Mouse (Mus musculus): ENCODE data around the gene Tbc1d10a.
A peak's percentile ranks its signal among the peaks of the same experiment; 100 is the strongest.

Tbc1d10a gene

GRCm38 (mm10) chr11:4236546-4237067 lies 50.0 kb downstream of the Tbc1d10a start:
- no peak for DNase-seq (ENCODE audit: low read depth, low spot score)

GRCm38 (mm10) chr11:4237389-4237912 lies 50.9 kb downstream of the Tbc1d10a start:
- no peak for DNase-seq (ENCODE audit: low read depth, low spot score)

- DNase-seq (ENCODE audit: low read depth, low spot score): no peak
Measured at GRCm38 (mm10) chr11:4238167-4238566, 51.6 kb downstream of the Tbc1d10a start.

DNA sequence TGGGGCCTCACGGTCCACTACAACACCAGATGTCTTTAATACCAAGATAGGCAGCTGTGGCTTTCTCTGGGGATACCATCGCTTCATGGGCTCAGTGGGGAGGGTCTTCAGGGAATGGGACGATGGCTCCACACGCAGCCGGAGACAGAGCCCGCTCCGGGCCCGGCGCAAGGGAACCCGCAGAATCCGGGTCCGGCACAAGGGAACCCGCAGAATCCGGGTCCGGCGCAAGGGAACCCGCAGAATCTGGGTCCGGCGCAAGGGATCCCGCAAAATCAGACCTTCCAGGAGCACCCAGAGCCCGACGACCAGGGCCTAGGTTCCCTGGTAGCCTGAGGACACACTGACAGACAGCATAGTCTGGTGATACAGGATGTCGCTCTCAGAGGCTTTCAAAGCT lies 53.1 kb downstream of the Tbc1d10a start:
- DNase-seq (ENCODE audit: low read depth, low spot score): no peak

DNA sequence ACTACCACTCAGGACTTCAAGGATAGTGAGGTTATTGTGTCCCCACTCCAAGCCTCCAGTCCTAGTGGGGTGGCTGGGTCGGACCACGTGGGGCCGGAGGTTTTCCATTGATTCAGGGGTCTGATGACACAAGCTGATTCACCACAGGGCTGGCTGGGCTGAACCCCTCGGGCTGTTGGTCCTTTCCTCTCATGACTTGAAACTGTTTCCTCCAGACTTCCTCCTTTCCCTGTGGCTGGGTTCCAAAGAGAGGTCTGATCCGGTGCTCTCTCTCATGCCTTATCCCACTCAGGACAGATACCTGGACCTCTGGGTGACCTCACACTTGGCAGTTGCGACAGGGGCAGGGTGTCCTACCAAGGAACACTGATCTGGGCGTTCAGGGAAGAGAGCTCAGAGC lies 53.6 kb downstream of the Tbc1d10a start:
- no peak for DNase-seq (ENCODE audit: low read depth, low spot score)

DNA sequence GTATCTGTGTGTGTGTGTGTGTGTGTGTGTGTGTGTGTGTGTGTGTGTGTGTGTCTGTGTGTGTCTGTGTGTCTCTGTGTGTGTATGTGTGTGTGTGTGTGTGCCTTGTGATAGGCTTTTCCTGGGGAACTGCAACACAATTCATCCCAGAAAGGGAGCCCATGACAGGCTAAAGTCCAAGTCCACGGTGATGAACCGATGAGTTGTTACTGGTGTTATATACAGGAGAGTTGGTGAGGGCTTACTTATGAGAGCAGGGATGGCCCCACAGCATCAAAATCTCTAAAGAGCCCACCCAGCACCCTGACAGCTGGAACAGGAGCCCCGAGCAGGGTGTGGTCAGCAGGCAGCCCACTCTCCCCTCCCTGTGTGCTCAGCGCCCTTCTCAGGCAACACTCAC lies 54.6 kb downstream of the Tbc1d10a start:
- DNase-seq (ENCODE audit: low read depth, low spot score): no peak

GRCm38 (mm10) chr11:4246126-4246525 lies 59.5 kb downstream of the Tbc1d10a start:
- DNase-seq (ENCODE audit: low read depth, low spot score): no peak

GRCm38 (mm10) chr11:4246623-4247022 lies 60.0 kb downstream of the Tbc1d10a start:
- DNase-seq (ENCODE audit: low read depth, low spot score): no peak

GRCm38 (mm10) chr11:4247201-4247959 lies 60.8 kb downstream of the Tbc1d10a start:
- no peak for DNase-seq (ENCODE audit: low read depth, low spot score)

DNA sequence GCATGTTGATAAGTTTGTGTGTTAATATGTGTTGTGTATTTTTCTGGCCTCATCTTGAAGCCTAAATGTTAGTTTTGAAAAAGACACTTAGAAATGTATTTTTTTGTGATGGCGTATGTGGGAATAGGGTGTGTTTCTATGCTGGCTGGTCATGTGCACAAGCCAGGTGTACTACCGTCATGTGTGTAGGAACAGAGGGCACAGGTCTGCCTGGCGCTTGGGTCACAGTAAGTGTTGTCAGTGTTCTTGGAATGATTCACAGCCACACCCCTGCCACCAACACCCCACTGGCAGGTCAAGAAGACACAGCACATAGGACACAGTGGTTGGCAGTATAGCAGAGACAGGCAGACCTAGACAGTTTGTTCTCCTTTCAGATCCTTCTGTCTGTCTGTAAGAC lies 62.6 kb downstream of the Tbc1d10a start:
- no peak for DNase-seq (ENCODE audit: low read depth, low spot score)

- no peak for DNase-seq (ENCODE audit: low read depth, low spot score)
Measured at GRCm38 (mm10) chr11:4250290-4250689, 63.7 kb downstream of the Tbc1d10a start.

DNA sequence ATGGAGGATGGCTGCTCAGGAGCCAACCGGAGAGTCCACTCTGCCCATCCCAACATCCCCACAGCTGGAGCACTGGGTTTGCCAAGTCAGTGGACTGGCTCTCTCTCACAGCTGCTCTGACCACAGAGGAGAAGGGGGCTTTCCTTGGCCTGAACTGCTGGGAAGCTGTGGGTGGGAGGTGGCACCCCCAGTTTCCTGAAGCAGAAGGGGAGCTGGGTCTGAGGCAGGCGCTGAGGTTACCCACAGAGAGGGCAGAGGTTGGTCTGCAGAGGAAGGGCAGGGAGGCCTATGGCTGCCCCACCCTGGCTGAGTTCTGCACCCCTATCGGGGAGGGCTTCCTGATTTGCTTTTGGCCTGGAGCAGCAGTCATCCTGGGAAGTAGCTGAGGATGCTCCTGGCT lies 64.8 kb downstream of the Tbc1d10a start:
- no peak for DNase-seq (ENCODE audit: low read depth, low spot score)

DNA sequence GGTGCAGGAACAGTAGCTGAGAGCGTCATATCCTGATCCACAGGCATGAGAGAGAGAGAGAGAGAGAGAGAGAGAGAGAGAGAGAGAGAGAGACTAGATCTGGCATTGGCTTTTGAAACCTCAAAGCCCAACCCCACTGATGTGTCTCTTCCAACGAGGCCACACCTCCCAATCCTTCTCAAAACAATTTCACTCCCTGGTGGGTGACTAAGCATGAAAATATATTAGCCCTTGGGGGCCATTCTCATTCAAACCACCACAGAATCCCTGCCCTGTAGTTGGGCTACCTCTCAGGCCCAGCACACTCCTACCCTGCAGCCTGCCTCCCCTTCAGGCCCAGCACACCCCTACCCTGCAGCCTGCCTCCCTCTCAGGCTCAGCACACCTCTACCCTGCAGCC lies 66.3 kb downstream of the Tbc1d10a start:
- DNase-seq (ENCODE audit: low read depth, low spot score): no peak

DNA sequence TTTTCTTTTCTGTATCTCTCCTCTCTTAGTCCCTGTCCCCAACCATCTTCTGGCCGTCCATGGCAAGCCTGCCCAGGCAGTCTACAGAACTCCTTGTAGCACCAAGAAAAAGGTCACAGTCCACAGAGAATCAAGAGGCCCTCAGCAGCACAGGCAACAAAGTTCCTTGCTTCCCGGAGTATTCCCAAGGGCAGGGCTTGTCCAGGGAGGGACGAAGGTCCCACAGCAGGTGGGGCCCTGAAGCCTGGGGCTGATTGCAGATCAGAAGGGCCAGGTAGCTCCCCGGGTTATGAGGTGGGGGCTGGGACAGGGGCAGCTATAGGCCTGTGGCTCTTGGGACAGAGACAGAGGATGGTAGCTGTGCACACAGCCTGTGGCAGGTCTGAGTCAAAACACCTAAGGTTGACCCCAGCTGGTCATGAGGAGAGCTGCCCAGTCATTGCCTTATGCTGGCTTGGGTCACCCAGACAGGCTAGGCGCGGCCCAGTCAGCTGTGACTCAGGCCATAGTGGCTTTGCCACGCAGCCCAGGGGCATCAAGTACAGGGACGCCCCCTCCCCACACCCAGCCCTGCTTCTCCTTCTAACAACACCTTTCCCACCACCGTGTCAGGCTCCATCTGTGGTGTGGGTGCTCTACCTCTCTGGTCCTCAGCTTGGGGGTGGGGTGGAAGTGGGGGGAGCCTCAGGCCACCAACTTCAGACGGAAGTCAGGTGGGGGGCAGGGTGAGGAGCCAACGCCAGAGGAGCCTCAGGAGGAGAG lies 70.4 kb downstream of the Tbc1d10a start, which contains the start of gene Lif:
TSS of gene Lif (plus strand) at position 712 of the 762 bp plus-strand sequence.
- no peak for DNase-seq (ENCODE audit: low read depth, low spot score)

DNA sequence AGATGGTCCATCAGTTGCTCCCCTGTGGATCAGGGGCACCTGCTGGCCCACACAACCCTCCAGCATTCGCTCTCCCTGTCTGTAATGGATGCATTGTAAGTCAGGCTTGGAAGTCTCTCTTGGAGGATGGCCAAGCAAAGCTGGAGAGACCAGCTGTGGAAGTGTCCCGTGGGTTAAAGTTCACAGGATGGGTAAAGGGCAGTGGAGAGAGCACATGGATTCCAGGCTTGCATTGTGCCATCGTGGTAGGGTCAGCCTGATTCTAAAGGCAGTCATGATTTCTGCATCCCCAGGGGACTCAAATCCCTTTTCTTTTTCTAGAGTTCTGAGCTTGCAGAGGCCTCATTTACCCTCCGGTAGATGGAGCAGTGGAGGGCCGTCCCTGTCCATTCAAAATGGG lies 71.2 kb downstream of the Tbc1d10a start:
- no peak for DNase-seq (ENCODE audit: low read depth, low spot score)

DNA sequence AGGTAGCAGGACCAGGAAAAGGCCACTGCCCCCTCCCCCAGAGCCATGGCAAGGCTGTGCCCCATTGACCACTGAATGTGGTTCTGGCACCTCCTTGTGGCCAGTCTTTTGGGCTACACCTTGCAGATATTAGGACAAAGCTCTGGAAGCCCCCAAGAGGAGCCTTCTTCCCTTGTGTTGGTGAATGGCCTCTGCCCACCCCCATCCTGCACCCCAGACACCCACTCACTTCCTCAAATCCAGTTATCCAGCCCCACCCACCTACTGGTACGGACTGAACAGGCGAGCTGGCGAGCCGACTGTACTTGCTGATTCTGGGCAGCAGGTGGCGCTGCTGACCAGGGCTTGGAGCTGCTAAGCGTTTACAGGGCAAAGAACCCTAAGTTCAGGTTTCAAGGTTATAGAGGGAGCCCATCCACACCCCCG lies 72.1 kb downstream of the Tbc1d10a start:
- DNase-seq (ENCODE audit: low read depth, low spot score): peak; percentile 31

GRCm38 (mm10) chr11:4260463-4261187 lies 74.0 kb downstream of the Tbc1d10a start:
- no peak for DNase-seq (ENCODE audit: low read depth, low spot score)

GRCm38 (mm10) chr11:4261188-4261494 lies 74.6 kb downstream of the Tbc1d10a start:
- no peak for DNase-seq (ENCODE audit: low read depth, low spot score)

- DNase-seq (ENCODE audit: low read depth, low spot score): no peak
Measured at GRCm38 (mm10) chr11:4261969-4262368, 75.4 kb downstream of the Tbc1d10a start.

- no peak for DNase-seq (ENCODE audit: low read depth, low spot score)
Measured at GRCm38 (mm10) chr11:4262847-4263246, 76.3 kb downstream of the Tbc1d10a start.

GRCm38 (mm10) chr11:4263296-4263695 lies 76.7 kb downstream of the Tbc1d10a start:
- no peak for DNase-seq (ENCODE audit: low read depth, low spot score)

DNA sequence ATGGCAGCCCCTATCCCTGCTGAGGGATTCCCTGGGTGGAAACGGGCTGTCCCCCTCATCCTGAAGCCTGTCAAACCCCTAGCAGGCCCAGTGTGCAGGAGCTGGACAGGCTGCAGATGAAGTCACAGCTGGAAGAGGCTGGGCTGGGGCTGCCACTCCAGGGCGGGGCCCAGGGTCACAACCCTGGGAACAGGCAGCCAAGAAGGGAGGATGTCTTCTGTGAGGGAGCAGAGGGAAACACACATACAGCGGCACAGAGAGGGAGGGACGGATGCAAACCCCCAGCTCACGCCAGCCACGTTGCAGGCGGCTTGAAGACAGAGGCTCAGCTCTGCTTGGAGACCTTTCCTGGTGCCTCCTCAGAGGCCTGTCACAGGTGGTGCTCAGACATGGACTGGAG lies 77.5 kb downstream of the Tbc1d10a start:
- no peak for DNase-seq (ENCODE audit: low read depth, low spot score)

Data from telencephalon, adult 2 months (tissue).